In the genomic region with DNA sequence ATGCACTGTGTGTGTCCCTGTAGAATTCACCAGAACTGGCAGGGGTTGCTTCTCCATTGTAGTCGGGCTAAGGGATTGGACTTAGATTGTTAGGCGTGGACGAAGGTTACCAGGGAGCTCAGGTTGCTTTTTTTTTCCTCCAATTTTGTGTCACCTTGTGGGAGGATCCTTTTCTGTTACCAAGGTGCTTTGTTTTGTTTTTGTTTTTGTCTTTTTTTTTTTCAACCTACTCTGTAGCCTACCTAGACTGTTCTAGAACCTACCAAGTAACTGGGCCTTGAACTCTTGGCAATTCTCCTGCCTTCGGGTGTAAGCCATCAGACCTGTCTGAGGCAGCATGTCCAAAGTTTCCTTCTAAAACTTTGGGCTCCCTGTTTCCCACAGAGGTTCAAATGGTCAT, we compare ENCODE assay signal across 24 mouse cellular contexts. TPM values are rescaled to one million over a fixed set of nuclear protein-coding genes. Genes with fewer than 3 reads are reported as not detected.
DNase-seq lines count a peak whose midpoint lies in the region; ATAC-seq and TF ChIP-seq lines count a peak whose summit lies in the region.
"Had no signal": no experiment of that assay in that cellular context is flagged by ENCODE, and none has a peak within 500 bp of the region (broad histone marks: within the 10 kb centered on the region; RNA-seq: fewer than 3 reads in every experiment).

No protein-coding gene starts in this region.

- TF ChIP-seq EP300 in lung, postnatal 0 days (IDR thresholded peaks at IDR 0.05) = no peak

- no peaks in the 10 kb centered on the region for H3K27me3 ChIP-seq in kidney, embryonic 15.5 days
- no peaks in the 10 kb centered on the region for H3K27me3 ChIP-seq in lung, postnatal 0 days (replicated peaks; ENCODE audit: insufficient read depth, low read length)
- no peaks in the 10 kb centered on the region for H3K27me3 ChIP-seq in midbrain, embryonic 14.5 days (ENCODE audit: control insufficient read depth, insufficient read depth, low read length)
- H3K27me3 ChIP-seq: Patski had no signal

- H3K9me3 ChIP-seq in kidney, embryonic 15.5 days (replicated peaks) = no peaks in the 10 kb centered on the region
- no peaks in the 10 kb centered on the region for H3K9me3 ChIP-seq in lung, postnatal 0 days (ENCODE audit: low read length)
- H3K9me3 ChIP-seq in midbrain, embryonic 14.5 days (ENCODE audit: control insufficient read depth, low read length) = no peaks in the 10 kb centered on the region
- H3K9me3 ChIP-seq: heart, embryonic 10.5 days; hindbrain, embryonic 10.5 days had no signal

- 93% methylated on average over 4 of the region's 4 CpGs for WGBS in kidney, embryonic 15.5 days
- WGBS in lung, postnatal 0 days = 86% methylated on average over 4 of the region's 4 CpGs
- WGBS in midbrain, embryonic 14.5 days = 94% methylated on average over 4 of the region's 4 CpGs

- no peak overlapping the region for H3K4me2 ChIP-seq in kidney, embryonic 15.5 days
- no peak overlapping the region for H3K4me2 ChIP-seq in lung, postnatal 0 days (replicated peaks; ENCODE audit: low read depth, low read length)
- H3K4me2 ChIP-seq in midbrain, embryonic 14.5 days (ENCODE audit: low read length) = no peak overlapping the region
- H3K4me2 ChIP-seq: lung, embryonic 14.5 days had no signal

- no peak for TF ChIP-seq CTCF in lung, postnatal 0 days (IDR thresholded peaks at IDR 0.05)

- no peak for DNase-seq in kidney, postnatal 10 days
- no peak for DNase-seq in lung, postnatal 0 days (ENCODE audit: low spot score)
- DNase-seq in lung, postnatal 4 days = no peak
- DNase-seq in ZHBTc4 (ENCODE audit: low read depth, low spot score) = peak; percentile 45
- no peak for DNase-seq in midbrain, embryonic 14.5 days
- no peak for DNase-seq in MN1 (ENCODE audit: low spot score)
- DNase-seq: adrenal gland, adult 8-10 months; cerebellum, postnatal 14 days; forebrain, postnatal 0 days; heart, postnatal 10 days; kidney, adult 11 months; layer of hippocampus, adult 9-11 months; thymus, adult 18-20 months; thymus, postnatal 36 days had no signal

- ATAC-seq in kidney, embryonic 15.5 days (replicated peaks; ENCODE audit: low FRiP score) = no peak
- no peak for ATAC-seq in lung, postnatal 0 days
- ATAC-seq in midbrain, embryonic 14.5 days (ENCODE audit: low FRiP score, low TSS enrichment) = no peak
- ATAC-seq: activated CD4-positive, CD25-positive, alpha-beta regulatory T cell, adult 4 months; forebrain, postnatal 0 days; midbrain, embryonic 16.5 days; Patski had no signal

- H3K4me3 ChIP-seq in kidney, embryonic 15.5 days (replicated peaks) = no peak overlapping the region
- no peak overlapping the region for H3K4me3 ChIP-seq in lung, postnatal 0 days (ENCODE audit: low read depth, low read length)
- H3K4me3 ChIP-seq in midbrain, embryonic 14.5 days (replicated peaks; ENCODE audit: low read depth, low read length) = no peak overlapping the region
- H3K4me3 ChIP-seq: heart, embryonic 10.5 days; hindbrain, embryonic 10.5 days; left cerebral cortex, adult 2 months; myocyte had no signal

- H3K36me3 ChIP-seq in kidney, embryonic 15.5 days = no peaks in the 10 kb centered on the region
- no peaks in the 10 kb centered on the region for H3K36me3 ChIP-seq in lung, postnatal 0 days (ENCODE audit: insufficient read depth, low read length)
- H3K36me3 ChIP-seq in midbrain, embryonic 14.5 days (ENCODE audit: control insufficient read depth, insufficient read depth, low read length) = no peaks in the 10 kb centered on the region
- H3K36me3 ChIP-seq: heart, embryonic 10.5 days; hindbrain, embryonic 10.5 days had no signal

- peak overlapping the region; percentile 92; the same call in 1 of the 2 replicates for H3K27ac ChIP-seq in kidney, embryonic 15.5 days
- H3K27ac ChIP-seq in lung, postnatal 0 days (ENCODE audit: low read length) = peak overlapping the region; percentile 33; the same call in 1 of the 2 replicates
- H3K27ac ChIP-seq in midbrain, embryonic 14.5 days (replicated peaks; ENCODE audit: low read depth, low read length) = no peak overlapping the region
- H3K27ac ChIP-seq: heart, embryonic 10.5 days; left cerebral cortex, adult 2 months; macrophage had no signal

- peaks cover 40% of the 10 kb centered on the region for H3K4me1 ChIP-seq in kidney, embryonic 15.5 days
- peaks cover 31% of the 10 kb centered on the region; the same call in 1 of the 2 replicates for H3K4me1 ChIP-seq in lung, postnatal 0 days (ENCODE audit: insufficient read depth, low read depth, low read length)
- peaks cover 18% of the 10 kb centered on the region for H3K4me1 ChIP-seq in midbrain, embryonic 14.5 days (ENCODE audit: control insufficient read depth, insufficient read depth, low read length)

- H3K9ac ChIP-seq in kidney, embryonic 15.5 days = no peak overlapping the region
- H3K9ac ChIP-seq in lung, postnatal 0 days (replicated peaks; ENCODE audit: low read depth) = no peak overlapping the region
- H3K9ac ChIP-seq in midbrain, embryonic 14.5 days (replicated peaks; ENCODE audit: low read length) = no peak overlapping the region
- H3K9ac ChIP-seq: forebrain, postnatal 0 days; lung, embryonic 14.5 days had no signal

RNA-seq across cellular contexts. Expression of a gene that starts 36.6 kb away (rescaled TPM):
- 2,949 and 3,271 TPM in 2 replicates for polyA plus RNA-seq in kidney, embryonic 15.5 days (2015; fragmentation: Nextera tagmentation; extraction: Ambion mirVana)
- 1,264 and 1,361 TPM in 2 replicates for polyA plus RNA-seq in lung, postnatal 0 days (2015; fragmentation: Nextera tagmentation; extraction: Ambion mirVana)
- polyA plus RNA-seq in midbrain, embryonic 14.5 days (2014; fragmentation: Nextera tagmentation; extraction: Ambion mirVana) = 2,168 and 2,208 TPM in 2 replicates
